Mouse (Mus musculus) left cerebral cortex, adult 9 months (tissue): ENCODE measurements at regions not wholly inside any gene's neighbourhood (a gene's known extent, or its start where the extent isn't known, plus 50 kb on each side); places are given as distances from the start of the nearest gene placed in this dataset.
"Not testable (repeated sequence)": the region's sequence is repeated elsewhere in the genome, so short reads cannot be mapped to it uniquely, and the experiment has no call there.

ENCODE experiments used
- DNase-seq, 2 experiments: peaks; one replicate each; pipeline ENCODE4 v3.0.0; 2022; ENCODE audit warnings: low spot score in 2 of 2

DNA sequence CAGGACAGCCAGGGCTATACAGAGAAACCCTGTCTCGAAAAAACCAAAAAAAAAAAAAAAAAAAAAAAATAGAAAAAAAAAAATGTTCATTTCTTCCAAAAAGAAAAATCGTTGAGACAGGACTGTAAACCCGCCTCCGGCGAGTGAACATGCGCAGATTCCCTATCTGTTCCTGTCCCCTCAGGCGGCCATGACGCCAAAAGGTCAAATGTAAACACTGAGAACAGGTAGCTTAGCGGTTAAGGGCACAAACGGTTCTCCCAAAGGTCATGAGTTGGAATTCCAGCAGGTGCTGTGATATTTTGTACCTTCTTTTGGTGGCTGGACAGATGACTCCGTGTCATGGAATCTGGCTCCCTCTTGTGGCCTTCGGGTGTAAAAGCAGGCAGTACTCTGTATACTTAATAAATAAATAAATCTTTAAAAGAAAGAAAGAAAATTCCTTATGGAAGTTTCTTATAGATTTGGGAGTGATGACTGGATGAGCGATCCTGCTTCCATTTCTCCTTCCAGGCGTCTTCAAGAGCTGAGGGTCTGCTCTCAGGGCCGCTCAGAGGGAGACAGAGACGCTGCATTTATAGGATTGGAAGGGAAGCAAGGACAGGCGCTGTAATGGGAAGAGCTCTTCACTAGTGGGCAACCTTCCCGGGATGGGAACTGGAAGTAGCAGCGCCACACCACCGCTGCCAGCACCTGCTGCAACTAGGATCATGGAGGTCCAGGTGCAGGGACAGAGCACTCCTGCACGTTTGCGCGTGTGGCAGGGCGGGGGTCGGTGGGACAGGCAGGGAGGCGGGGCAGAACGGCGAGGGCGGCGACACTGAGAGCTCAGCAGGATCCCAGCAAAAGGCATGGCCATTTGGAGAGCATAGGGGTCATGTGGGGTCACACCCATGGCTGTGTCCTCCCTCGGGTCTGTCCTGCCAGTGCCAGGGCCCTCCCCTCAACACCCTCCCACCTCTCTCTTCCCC lies 189.2 kb upstream of the Gm10767 start:
- not testable (repeated sequence) for DNase-seq

DNA sequence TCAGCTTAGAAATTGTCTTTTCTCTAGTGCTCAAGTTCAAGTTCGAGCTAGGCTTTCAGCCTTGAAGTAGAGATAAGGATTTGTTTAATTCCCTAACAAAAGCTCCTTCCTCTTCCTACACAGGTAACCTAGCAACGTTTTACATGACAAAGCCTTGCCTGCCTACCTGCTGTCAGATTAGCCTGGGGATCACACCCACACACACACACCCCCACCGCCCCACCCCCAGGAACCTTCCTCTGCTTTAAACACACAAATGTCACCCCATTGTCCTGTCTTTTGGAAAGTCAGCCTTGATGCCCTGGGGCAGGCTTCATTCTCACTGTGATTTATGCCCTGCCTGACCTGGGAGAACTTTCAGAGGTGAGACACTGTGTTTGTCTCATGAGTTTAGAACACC lies 193.7 kb upstream of the Gm10767 start:
- DNase-seq: peak in 1 of 2 experiments; percentile 5

DNA sequence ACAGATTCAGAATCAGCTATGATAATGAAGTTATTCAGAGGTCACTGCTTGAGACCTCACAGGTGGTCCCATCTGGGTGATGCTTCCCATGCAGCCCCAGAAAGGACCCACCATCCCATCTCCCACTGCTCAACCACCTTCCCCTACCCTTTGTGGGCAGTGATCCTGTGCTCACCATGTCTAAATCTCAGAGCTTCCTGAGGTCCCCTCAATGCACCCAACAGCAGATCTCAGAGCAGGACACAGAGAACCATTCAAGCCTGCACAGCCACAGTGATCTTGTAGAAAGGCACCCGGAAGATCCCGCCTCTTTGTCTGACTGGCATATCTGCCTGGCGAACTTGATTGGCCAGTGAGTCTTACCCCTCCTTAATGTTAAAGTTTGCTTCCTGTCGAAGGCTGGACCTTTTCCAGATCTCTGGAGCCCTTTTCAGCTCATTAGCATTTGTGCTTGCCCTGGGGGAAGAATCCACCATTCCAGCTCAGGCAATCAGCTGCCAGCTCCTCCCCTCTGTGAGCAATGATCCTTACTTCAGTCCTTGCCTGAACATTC lies 206.7 kb upstream of the Gm10767 start:
- not testable (repeated sequence) for DNase-seq

DNA sequence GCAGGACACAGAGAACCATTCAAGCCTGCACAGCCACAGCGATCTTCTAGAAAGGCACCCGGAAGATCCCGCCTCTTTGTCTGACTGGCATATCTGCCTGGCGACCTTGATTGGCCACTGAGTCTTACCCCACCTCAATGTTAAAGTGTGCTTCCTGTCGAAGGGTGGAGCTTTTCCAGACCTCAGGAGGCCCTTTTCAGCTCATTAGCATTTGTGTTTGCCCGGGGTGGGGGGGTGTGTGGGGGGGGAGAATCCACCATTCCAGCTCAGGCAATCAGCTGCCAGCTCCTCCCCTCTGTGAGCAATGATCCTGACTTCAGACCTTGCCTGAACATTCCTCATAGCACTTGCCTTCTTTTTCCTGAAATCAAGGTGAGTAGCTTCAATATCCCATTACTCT lies 223.9 kb upstream of the Gm10767 start:
- not testable (repeated sequence) for DNase-seq

DNA sequence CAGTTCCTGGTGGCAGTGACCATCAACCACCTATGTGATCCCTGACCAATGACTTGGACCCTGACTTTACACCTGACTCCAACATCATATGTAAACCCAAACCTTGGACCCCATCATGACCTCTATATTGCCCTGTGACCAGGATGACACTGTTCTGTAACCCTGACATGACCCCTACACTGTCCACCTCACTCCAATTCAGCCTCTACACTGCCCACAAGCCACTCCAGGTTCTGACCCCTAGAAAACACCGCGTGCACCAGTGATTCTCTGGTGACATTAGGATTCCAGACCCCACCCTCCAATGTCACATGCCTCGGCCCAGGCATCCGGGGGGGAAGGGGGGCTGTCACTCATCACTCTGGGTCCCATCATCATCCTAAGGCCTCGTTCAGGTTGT lies 201.3 kb upstream of the 2410141K09Rik start:
- DNase-seq: not testable (repeated sequence)

DNA sequence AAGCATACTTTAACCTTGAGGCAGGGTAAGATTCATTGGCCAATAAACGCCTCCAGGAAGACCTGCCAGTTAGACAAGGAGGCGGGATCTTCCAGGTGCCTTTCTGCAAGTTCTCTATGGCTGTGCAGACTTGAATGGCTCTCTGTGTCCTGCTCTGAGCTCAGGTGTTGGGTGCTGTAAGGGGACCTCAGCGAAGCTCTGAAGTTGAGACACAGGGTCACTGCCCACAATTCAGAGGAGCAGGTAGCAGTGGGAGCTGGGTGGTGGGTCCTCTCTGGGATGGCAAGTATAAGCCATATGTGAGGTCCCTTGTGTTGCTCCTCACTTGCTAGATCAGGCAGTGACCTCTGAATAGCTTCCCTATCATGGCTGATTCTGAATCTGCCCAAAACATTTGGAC lies 184.8 kb upstream of the 2410141K09Rik start:
- not testable (repeated sequence) for DNase-seq

DNA sequence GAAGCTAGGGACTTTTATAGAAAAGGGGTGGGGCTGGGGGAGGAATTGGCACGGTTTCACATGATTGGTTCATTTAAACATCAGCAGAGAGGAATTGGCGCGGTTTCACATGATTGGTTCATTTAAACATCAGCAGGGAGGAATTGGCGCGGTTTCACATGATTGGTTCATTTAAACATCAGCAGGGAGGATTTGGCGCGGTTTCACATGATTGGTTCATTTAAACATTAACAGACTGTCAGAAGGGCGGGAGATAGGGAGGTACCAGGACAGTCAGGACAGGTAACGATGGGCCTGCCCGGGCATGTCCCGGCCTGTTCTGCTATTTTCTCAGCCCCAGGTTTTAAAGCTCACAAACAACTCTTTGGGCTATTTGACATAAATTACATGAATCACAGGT lies 145.1 kb upstream of the 2410141K09Rik start:
- not testable (repeated sequence) for DNase-seq

DNA sequence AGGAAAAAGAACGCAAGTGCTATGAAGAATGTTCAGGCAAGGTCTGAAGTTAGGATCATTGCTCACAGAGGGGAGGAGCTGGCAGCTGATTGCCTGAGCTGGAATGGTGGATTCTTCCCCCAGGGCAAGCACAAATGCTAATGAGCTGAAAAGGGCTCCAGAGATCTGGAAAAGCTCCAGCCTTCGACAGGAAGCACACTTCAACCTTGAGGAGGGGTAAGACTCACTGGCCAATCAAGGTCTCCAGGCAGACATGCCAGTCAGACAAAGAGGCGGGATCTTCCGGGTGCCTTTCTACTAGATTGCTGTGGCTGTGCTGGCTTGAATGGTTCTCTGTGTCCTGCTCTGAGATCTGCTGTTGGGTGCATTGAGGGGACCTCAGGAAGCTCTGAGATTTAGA lies 122.7 kb upstream of the 2410141K09Rik start:
- DNase-seq: not testable (repeated sequence)

DNA sequence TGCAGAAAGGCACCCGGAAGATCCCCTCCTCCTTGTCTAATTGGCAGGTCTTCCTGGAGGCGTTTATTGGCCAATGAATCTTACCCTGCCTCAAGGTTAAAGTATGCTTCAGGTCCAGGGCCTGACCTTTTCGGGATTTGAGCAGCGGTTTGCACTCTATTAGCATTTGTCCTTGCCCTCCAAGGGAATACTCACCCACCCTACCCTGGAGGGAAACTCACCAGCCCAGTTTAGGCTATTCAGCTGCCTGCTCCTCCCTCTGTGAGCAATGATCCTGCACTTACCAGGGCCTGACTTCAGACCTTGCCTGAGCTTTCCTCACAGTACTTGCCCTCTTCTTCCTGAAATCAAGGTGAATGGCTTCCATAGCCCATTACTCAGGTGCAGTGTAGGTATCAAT lies 115.5 kb upstream of the 2410141K09Rik start:
- not testable (repeated sequence) for DNase-seq

DNA sequence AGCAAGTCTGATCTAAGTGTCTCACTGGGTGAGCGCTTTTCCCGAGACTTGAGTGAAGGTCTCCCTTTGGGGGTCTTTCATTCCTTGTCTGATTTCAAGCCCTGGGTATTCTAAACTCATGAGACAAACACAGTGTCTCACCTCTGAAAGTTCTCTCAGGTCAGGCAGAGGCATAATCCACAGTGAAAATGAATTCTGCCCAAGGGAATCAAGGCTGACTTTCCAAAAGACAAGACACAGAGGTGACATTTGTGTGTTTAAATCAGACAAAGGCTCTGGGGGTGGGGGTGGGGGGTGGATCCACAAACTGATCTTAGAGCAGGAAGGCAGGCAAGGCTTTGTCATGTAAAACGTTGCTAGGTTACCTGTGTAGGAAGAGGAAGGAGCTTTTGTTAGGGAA lies 107.0 kb upstream of the 2410141K09Rik start:
- not testable (repeated sequence) for DNase-seq

DNA sequence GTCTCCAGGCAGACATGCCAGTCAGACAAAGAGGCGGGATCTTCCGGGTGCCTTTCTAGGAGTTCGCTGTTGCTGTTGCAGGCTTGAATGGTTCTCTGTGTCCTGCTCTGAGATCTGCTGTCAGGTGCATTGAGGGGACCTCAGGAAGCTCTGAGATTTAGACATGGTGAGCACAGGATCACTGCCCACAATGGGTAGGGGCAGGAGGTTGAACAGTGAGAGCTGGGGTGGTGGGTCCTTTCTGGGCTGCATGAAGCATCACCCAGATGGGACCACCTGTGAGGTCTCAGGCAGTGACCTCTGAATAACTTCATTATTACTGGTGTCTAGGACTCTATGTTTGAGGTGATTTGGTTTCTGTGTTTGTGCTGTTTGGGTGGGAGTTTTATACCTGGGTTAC lies 78.7 kb upstream of the 2410141K09Rik start:
- not testable (repeated sequence) for DNase-seq
